Mouse (Mus musculus) common myeloid progenitor, adult 5-6 weeks (primary cell): ENCODE results near the gene Dnajc16. TPM values are rescaled to one million over a fixed set of nuclear protein-coding genes. Genes with fewer than 3 reads are reported as not detected.

Experiments
- ATAC-seq: replicated peaks from 2 replicates; pipeline ENCODE4 v1.8.0; 2016; ENCODE audit warnings: low read depth, mild to moderate bottlenecking, moderate TSS enrichment, inconsistent platforms; ENCODE audit not compliant: poor library complexity, severe bottlenecking
- total RNA-seq: library from RNA; stranded (forward); fragments of 200-1000, 187-1606 nt; gene quantifications from 2 replicates; pipeline ENCODE4 v1.2.3, GENCODE M21; 2017

The Dnajc16 gene
- total RNA-seq, 1 experiment from 2014 or later, result 9.0 TPM

DNA sequence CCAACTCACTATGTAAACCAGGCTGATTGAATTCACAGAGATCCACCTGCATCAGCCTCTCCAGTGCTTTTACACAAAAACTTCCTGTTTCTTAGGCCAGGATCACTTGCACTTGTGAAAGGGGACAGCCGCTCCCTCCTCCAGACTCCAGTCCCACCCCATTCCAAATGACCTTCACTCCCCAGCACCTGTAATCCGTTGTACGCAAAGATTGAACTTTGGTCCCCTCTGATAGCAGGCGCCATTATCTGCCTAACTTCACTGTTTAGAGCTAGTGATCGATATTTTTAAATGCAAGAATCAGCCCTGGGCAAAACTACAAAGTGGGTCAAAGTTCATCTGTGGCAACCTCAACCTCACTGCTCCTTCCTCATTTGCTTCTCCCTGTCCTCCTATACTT lies 59.0 kb downstream of the Dnajc16 start:
- ATAC-seq, result no peak

DNA sequence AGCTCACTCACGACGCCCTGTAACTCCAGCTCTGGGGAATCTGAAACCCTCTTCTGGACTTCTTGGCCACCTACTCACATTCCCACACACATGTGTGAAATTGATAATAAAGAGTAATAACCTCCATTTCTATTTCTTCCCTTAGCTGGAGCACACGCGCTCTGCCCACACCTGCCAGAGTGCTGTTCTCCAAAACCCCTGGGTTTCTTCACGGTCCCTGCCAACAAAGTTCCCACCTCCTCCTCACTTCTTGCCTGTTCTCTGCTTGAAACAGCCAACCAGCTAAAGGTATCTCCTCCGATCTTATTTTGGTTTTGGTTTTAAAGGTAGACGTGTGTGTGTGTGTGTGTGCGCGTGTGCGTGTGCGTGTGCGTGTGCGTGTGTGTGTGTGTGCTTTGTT lies 60.3 kb downstream of the Dnajc16 start:
- no peak for ATAC-seq

DNA sequence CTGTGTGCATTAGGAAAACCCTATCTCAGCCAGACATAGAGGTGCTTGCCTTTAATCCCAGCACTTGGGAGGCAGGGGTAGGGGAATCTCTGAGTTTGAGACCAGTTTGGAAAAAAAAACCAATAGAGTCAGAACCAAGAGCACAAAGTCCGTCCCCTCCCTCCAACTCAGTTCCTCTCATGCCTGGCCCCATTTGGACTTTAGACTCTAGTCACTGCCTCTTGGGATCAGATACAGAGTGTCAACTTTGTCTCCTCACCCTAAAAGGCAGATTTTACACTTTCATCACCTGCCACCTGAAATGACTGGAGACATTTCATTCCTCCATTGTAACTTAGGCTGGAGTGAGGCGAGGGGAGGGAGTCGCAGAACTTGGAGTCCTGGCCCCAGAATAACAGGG lies 61.5 kb downstream of the Dnajc16 start:
- no peak for ATAC-seq

DNA sequence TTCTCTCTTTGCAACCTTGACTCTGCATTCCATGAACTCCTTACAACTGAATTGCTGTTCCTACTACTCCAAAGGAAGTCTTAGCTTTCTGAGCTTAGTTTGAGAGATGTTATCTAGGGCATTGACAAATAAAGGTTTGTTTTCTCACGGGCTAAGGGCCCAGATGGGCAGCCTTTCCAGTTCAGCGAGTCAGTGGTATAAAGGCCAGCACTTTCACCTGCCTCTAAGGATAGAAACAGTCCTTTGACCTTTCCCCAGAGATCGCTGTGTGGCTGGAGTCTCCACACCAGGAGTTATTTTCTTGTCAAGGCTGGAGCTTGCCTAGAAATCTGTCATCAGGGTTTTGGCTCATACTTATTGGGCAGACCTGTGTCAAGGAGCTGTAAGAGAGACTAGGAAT lies 65.0 kb downstream of the Dnajc16 start:
- ATAC-seq, result no peak

DNA sequence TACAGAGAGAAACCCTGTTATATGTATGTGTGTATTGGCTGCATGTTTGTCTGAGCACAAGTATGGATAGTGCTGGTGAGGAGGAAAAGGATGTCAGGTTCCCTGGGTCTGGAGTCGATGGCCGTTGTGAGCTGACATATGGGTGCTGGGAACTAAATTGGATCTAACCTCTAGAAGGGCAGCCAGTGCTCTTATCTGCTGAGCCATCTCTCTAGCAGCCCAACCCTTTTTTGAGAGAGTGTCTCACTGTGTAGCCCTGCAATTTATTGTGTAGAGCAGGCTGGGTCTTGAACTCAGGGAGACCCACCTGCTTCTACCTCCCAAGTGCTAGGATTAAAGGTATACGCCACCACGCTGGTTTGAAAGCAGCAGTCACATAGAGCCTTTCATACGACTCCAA lies 65.5 kb downstream of the Dnajc16 start:
- ATAC-seq, result no peak

DNA sequence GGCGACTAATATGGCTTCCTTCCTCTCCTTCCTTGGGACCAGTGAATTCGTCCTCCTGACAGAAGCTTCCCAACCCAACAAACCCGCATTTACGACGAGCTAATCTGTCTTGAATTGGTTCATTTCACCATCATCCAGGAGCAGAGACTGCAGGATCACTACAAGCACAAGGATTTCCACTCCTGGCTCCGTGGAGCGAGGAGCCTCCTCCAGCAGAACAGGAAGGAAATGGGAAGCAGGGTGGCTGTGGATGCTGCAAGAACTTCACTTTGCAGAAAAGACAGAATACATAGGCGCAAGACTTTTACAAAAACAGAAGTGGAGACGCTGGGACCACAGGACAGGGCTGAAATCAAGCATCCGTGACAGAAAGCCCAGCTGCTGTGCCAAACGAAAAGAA lies 66.1 kb downstream of the Dnajc16 start:
- ATAC-seq, result no peak

DNA sequence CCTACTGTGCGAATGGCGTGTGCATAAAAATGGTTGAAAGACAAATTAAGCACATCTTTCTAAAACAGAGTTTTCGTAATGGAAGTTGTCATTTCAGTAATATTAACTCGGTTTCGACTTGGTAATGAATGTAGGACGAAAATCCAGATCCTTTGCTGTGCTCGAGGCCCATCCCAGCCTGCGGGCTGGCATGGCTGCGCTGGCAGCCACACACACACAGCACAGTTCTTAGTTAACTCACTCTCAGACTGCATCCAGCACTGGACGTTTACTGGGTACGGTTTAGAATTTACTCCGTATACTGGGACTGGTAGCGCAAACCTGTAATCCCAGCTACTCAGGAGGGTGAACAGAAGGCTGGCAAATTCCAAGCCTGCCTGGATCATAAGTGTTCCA lies 67.1 kb downstream of the Dnajc16 start:
- ATAC-seq, result no peak

DNA sequence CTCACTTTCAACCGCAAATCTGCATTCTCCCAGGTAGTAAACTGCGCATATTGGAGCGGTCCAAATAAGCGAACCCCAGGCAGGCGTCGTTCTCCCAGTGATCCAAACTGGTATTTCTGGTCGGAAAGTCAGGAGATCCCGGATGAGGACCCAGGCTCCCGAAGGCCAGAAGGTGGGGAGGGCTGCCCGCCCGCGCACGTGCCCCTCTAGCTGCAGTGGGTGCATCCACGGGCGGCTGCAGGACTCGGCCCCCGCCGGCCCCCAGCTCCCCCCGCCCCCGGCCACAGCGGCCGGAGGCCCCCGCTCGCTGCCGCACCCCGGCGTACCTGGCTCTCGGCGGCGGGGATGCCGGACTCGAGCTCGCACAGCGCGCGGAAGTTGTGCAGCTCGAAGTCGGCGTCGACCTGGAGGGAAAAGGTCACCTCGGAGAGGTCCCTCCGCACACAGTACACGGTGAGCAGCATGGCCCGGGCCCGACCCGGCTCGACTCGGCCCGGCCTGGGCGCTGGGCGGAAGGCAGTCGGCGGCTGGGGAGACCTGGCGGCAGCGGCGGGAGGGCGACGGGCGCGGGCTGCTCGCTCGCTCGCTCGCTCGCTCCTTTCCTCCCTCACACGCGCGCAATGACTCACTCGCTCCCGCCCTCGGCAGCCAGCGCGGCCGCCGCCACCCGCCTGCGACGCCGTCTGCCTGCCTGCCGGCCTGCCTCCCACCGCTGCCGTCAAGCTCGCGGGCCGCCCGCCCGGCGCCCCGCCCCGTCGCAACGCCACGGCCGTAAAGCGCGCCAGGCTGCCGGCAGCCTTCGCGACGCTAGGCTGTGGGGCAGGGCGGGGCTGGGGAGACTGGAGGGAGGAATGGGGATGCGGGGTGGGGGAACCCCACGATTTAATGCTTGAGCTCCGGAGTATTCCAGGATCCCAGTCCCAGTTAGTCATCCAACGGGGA lies 67.7 kb downstream of the Dnajc16 start, which contains the start of gene Ddi2:
TSS of gene Ddi2 (minus strand) at position 689 of the 942 bp plus-strand sequence.
- ATAC-seq, result peak; percentile 73

DNA sequence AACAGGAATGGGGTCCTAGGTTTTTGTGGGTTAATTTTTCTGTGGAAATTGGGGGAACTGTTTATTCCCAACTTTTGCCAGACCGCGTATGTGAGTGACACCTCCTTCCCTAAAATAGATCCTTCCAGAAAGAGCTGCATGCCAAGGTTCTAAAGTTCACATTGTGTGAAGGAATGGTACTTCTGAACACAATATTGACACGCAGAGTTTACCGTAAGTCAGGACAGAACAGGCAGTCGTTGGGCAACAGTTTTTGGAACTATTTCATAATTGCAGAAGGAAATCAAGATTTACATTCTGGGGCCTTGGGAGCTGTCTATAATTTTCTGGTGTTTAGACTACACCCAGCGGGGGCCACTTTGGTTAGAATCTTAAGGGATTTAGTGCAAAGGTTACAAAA lies 68.8 kb downstream of the Dnajc16 start:
- ATAC-seq, result no peak

DNA sequence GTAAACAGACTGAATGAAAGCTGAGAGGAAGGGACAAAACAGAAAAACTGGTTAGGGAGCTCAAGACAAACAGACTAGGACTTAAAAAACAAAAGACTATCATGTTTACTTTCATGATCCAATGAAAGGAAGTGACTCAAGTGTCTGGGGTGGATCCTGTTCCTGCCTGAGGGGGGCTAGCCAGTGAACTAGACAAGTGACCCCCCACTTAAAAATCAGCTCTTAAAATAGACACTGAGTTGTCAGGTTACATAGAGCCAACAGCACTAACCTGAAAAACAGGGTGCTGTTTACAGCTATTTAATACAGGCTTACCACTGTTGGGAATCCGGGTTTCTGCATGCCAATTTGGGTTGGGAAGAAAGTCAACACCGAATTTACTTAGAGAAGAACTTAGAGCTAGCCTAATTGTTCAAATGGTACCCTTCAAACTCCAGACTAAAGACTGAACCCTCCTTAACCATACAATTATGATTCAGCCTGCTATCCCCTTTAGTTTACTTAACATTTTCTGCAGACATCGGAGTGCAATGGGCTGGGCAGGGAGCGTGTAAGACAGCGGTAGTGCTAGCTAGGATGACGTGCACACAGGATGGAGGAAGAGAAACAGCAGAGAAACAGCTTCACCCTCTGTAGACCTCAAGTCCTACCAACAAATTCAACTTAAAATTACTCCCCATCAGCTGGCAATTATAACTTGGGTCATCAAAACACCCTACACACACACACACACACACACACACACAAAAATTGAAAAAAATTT lies 69.8 kb downstream of the Dnajc16 start:
- peak; percentile 43; the same call in 1 of the 2 replicates for ATAC-seq

DNA sequence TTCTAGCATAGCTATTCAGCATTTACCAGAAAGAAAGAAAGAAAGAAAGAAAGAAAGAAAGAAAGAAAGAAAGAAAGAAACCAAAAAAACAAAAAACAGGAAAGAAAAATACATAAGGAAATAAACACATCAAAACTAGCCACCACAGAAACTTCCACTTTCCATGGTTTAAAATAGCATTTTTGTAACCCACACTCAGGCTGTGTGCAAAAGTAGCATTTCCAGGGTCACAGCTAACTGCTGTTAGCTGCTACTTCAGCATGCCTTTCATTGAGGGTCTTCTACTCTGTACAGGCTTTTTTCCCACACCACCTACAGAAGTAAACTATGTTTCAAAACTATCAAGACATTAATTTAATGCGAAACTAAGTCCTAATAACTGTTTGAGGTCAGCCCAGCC lies 71.4 kb downstream of the Dnajc16 start:
- no peak for ATAC-seq

DNA sequence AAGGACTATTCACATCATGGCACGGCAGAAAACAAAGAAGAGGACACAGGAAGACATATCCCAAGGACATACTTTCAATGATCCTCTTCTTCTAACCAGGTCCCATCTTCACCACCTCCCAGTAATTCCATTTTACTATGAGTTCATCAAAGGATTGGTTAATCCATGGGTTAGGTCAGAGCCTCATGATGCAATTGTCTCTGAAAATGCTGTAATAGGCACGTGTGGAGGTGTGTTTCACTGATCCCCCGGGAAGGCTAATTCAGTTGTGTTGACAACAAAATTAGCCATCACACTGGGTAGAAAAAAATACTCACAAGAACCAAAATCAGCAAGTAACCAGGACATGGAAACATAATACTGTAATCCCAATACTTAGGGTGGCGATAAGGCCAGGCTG lies 73.1 kb downstream of the Dnajc16 start:
- no peak for ATAC-seq

DNA sequence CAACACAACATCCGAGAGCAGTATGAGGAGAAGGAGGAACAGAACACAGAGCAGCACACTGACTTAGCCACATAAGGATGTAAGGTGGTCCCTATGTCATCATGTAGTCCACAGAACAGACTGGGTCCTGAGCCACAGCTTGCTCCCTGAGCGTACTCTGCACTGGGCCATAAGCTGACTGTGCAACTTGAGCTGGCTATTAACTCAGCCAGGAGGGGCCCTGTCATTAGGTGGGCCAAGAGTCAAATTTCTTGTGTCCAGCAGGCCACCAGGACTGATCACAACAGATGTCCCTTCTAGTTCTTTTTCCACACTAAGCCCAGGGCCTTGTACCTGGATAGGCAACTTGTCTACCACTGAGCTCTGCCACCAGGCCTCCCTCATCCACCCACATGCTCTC lies 75.7 kb downstream of the Dnajc16 start:
- no peak for ATAC-seq

DNA sequence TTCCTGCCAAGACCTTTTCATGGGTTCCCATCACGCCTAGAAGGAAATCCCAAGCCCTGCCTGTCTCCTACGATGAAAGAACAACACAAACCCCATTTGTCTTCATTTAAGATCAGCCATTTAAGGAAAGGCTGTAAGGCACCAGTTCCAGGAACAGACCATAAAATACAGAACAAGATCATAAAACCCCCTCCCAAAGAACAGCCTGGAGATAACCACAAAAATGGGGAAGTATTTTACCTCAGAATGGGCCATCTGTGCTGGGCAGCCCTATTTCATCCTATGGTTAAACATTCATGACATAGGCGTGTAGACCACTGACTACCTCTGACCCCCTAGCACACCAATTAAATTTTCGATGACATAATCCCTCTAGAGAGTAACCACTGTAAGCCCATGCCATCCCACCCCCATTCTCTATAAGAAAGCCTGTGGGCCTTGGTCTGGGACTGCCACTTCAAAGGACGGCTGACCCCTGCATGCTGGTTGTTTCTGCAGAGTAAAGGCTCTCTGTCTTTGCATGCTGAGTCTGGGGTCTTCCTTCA lies 77.1 kb downstream of the Dnajc16 start:
- peak; percentile 92 for ATAC-seq

DNA sequence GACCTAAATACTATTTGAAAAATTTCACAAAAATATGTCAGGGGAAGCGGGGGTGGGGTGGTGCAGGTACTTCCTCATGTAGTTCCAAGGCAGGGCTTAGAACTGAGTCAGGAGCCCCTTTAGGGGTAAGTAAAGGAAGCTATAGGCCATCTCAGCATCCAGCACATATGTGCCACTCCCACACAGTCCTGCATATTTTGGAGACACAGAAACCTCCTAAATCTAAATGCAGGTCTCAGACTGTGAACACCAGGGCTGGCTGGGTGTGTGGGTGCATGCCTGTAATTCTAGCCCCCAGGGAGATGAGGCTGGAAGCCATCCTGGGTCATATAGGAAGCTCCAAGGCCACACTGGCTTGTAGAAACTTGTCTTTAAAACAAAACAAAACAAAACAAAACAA lies 79.5 kb downstream of the Dnajc16 start:
- ATAC-seq, result no peak

Other genes starting within 250 kb of the Dnajc16 start
- not detected in 2 replicates for gene Fblim1, start 184.8 kb downstream of the Dnajc16 start, total RNA-seq
- gene Tmem82, start 172.3 kb downstream of the Dnajc16 start, total RNA-seq, result 0.29 and 0.32 TPM in 2 replicates
- gene Slc25a34, start 167.1 kb downstream of the Dnajc16 start, total RNA-seq, result 0.09 TPM in 1 of 2 replicates, not detected in the other
- 3.8 and 6.3 TPM in 2 replicates for gene Plekhm2, start 126.0 kb downstream of the Dnajc16 start, total RNA-seq
- 8.9 and 13.9 TPM in 2 replicates for gene Rsc1a1, start 105.3 kb downstream of the Dnajc16 start, total RNA-seq
- gene Ddi2, start 67.5 kb downstream of the Dnajc16 start, total RNA-seq, result 27.4 and 30.6 TPM in 2 replicates
- not detected in 2 replicates for gene Agmat, start 44.3 kb downstream of the Dnajc16 start, total RNA-seq
- gene Casp9, start 2.7 kb upstream of the Dnajc16 start, total RNA-seq, result 12.1 and 14.2 TPM in 2 replicates
- not detected in 2 replicates for gene Cela2a, start 35.2 kb upstream of the Dnajc16 start, total RNA-seq
- not detected in 2 replicates for gene Ctrc, start 55.4 kb upstream of the Dnajc16 start, total RNA-seq
- 32.6 and 46.1 TPM in 2 replicates for gene Efhd2, start 84.0 kb upstream of the Dnajc16 start, total RNA-seq
- not detected in 2 replicates for gene Fhad1, start 224.2 kb upstream of the Dnajc16 start, total RNA-seq